Mouse (Mus musculus) midbrain, embryonic 15.5 days (tissue): Measurements from ENCODE around the gene Safb2. TPM values are rescaled to one million over a fixed set of nuclear protein-coding genes. Genes with fewer than 3 reads are reported as not detected.

Experiments used
- ATAC-seq: fragments of 200-750 bp; cut with Nextera tagmentation; replicated peaks from 2 replicates; pipeline ENCODE4 v1.8.0; 2017; ENCODE audit warnings: moderate TSS enrichment
- H3K27ac ChIP-seq: fragments of 300-500 bp; sonication (generic); 2 replicates; pipeline ENCODE4 v1.5.1; 2015; ENCODE audit warnings: mild to moderate bottlenecking, inconsistent platforms
- H3K27me3 ChIP-seq: fragments of 300-500 bp; sonication (generic); replicated peaks from 2 replicates; pipeline ENCODE4 v1.6.1; 2015; ENCODE audit warnings: inconsistent platforms
- H3K36me3 ChIP-seq: fragments of 300-500 bp; sonication (generic); replicated peaks from 2 replicates; pipeline ENCODE4 v1.6.1; 2015; ENCODE audit warnings: inconsistent platforms
- H3K4me1 ChIP-seq: fragments of 300-500 bp; sonication (generic); 2 replicates; pipeline ENCODE4 v1.6.1; 2015; ENCODE audit warnings: inconsistent platforms
- H3K4me2 ChIP-seq: fragments of 300-500 bp; sonication (generic); 2 replicates; pipeline ENCODE4 v1.6.1; 2015; ENCODE audit warnings: inconsistent platforms, mild to moderate bottlenecking, moderate library complexity
- H3K4me3 ChIP-seq: fragments of 300-500 bp; sonication (generic); 2 replicates; pipeline ENCODE4 v1.5.1; 2015; ENCODE audit warnings: mild to moderate bottlenecking, inconsistent platforms
- H3K9ac ChIP-seq: fragments of 300-500 bp; sonication (generic); 2 replicates; pipeline ENCODE4 v1.6.1; 2015; ENCODE audit warnings: mild to moderate bottlenecking, inconsistent platforms
- H3K9me3 ChIP-seq: fragments of 300-500 bp; sonication (generic); 2 replicates; pipeline ENCODE4 v1.6.1; 2016; ENCODE audit warnings: inconsistent platforms
- WGBS: fragments of 180-500 bp; shearing (Covaris S2); methylation state at CpG from one replicate; pipeline ENCODE4 v1.1.7; 2015; ENCODE audit warnings: mixed read lengths; 5-methylcytosine and 5-hydroxymethylcytosine counted together
- polyA plus RNA-seq: library from polyadenylated mRNA; unstranded; fragments of >200 nt; fragmentation: Nextera tagmentation; extraction: Ambion mirVana; gene quantifications from 2 replicates; pipeline ENCODE4 v1.2.1, GENCODE M21; 2015

Safb2 gene
- polyA plus RNA-seq, 1 experiment from 2014 or later, result 86.1 TPM

DNA sequence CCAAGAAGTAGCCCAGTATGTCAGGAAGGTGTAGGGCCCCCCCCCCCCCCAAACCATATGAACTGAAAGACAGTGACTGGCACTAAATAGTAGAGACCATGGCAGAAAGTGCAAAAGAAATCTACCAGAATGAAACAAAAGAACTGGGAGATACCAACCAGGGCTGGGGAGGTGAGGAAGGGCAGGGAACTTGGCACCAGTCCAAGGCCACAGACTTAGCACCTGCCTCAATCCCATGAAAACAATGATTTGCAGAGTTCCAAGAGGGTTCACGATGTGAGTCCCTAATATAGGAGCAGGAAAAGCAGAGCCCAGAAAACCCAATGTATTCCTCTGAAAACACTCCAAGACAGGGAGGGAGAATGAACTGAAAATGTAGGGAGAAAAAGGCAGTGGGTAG, 12.2 kb downstream of the Safb2 start:
- Histone ChIP-seq H3K27ac (no peak overlapping the region), H3K9me3 (no peaks in the 10 kb centered on the region), H3K4me1 (no peaks in the 10 kb centered on the region), H3K4me3 (no peak overlapping the region), H3K27me3 (no peaks in the 10 kb centered on the region), H3K9ac (no peak overlapping the region), H3K4me2 (no peak overlapping the region), H3K36me3 (peaks cover 68% of the 10 kb centered on the region)
- no peak for ATAC-seq
- 48% methylated on average over 1 of the region's 1 CpGs for WGBS

DNA sequence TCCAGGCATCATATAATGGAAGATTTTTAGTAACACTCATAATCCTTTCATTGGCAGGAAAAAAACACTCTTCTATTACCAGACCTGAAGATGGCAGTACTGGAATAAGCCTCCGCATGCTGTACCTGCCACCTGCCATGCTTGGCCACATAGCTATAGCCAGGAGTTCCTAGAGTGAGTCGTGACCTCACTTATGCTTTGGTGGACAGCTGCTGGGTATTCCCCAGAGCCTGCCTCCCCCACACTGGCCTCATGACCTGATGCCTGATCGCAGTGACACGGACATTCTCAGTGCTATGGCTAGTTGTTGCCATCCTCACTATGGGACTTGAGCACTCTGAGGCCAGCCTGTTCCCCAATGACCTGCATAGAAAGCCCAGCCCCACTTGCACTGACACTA, 14.1 kb downstream of the Safb2 start:
- H3K27me3 ChIP-seq, result no peaks in the 10 kb centered on the region
- H3K4me1 ChIP-seq, result no peaks in the 10 kb centered on the region
- ATAC-seq, result no peak
- H3K4me3 ChIP-seq, result no peak overlapping the region
- H3K36me3 ChIP-seq, result peaks cover 75% of the 10 kb centered on the region
- H3K4me2 ChIP-seq, result no peak overlapping the region
- no peaks in the 10 kb centered on the region for H3K9me3 ChIP-seq
- no peak overlapping the region for H3K27ac ChIP-seq
- WGBS, result 92% methylated on average over 4 of the region's 4 CpGs
- H3K9ac ChIP-seq, result no peak overlapping the region

DNA sequence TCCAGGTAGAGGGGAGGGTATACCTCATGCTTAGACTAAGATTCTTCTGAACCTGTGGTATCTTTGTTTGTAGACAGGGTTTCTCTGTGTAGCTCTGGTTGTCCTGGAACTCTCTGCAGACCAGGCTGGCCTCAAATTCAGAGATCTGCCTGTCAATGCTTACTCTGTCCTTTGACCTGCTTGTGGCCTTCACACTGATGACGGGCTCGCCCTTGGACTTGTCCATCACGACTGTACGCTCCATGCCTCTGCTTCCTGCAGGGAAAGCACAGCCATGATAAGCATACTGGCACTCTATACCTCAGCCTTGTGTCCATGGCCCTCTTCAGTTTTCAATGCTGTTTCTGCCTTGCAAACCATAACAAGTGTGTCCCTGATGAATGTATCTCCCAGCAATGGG, 17.0 kb downstream of the Safb2 start:
- no peak for ATAC-seq

DNA sequence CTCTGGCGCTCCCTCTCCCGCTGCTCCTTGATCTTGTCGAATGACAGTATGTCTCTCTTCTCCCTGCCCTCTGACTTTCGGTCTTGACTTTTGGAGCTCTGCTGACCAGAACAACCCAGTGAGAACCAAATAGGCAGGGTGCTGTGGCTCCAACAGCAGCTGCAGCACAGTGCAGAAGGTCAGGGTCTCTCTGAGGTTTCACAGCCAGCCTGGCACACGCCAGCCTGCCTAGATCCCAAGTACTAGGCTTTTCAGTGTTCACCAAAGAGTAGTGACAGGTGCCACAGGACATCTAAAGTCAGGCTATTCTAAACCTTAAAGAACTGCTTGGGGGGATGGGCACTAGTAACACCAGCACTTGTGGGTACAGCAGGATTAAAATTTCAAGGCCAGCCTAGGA, 17.5 kb downstream of the Safb2 start:
- Histone ChIP-seq H3K4me3 (no peak overlapping the region), H3K9ac (no peak overlapping the region), H3K4me2 (no peak overlapping the region), H3K9me3 (no peaks in the 10 kb centered on the region), H3K4me1 (no peaks in the 10 kb centered on the region), H3K27ac (no peak overlapping the region), H3K27me3 (no peaks in the 10 kb centered on the region), H3K36me3 (peaks cover 93% of the 10 kb centered on the region)
- ATAC-seq, result no peak
- WGBS, result 87% methylated on average over 5 of the region's 5 CpGs

More for the DNA sequence above, 17.0 kb downstream of the Safb2 start:
- Histone ChIP-seq H3K36me3 (peaks cover 91% of the 10 kb centered on the region), H3K9ac (no peak overlapping the region), H3K4me3 (no peak overlapping the region), H3K9me3 (no peaks in the 10 kb centered on the region), H3K4me1 (no peaks in the 10 kb centered on the region), H3K27me3 (no peaks in the 10 kb centered on the region), H3K4me2 (no peak overlapping the region), H3K27ac (no peak overlapping the region)
- WGBS, result 97% methylated on average over 4 of the region's 4 CpGs

DNA sequence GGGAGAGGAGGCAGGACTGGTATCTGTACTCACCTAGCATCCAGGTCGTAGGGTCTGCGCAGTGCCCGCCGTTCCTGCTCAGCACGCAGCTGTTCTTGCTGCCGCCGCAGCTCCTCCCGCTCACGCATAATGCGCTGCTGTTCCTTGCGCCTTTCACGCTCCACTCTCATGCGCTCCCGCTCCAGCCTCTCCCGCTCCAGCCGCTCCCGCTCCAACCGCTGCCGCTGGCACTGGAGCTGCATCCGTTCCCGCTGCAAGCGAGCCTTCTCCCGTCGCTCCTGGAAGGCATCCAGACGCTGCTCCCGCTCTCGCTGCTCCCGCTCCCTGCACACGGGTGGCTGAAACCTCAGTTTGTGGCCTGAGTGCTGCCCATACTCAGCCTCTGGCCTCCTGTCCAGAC, 18.1 kb downstream of the Safb2 start:
- Histone ChIP-seq H3K27ac (no peak overlapping the region), H3K27me3 (no peaks in the 10 kb centered on the region), H3K9me3 (no peaks in the 10 kb centered on the region), H3K4me2 (no peak overlapping the region), H3K36me3 (peaks cover 93% of the 10 kb centered on the region), H3K4me1 (no peaks in the 10 kb centered on the region), H3K9ac (no peak overlapping the region), H3K4me3 (no peak overlapping the region)
- ATAC-seq, result no peak
- 95% methylated on average over 29 of the region's 29 CpGs for WGBS

DNA sequence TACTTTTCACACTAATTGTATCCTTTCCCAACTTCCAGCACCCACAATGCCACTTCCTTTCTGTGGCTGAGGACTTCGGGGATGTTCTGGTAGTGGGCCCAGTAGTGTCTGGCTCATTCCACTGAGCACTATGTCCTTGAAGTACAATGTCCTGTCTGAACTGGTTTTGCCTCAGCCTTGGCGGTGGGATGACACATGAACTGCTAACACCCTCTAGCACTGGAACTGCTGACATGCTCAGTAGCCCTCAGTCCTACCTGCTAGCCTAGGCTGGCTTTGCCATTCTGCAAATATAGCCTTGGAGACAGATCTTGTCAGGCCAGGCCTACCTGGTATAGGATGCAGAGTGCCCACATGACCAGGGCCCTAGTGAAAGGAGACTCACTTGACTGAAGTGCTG, 22.5 kb downstream of the Safb2 start:
- Histone ChIP-seq H3K9ac (no peak overlapping the region), H3K9me3 (no peaks in the 10 kb centered on the region), H3K36me3 (peaks cover 57% of the 10 kb centered on the region), H3K27ac (no peak overlapping the region), H3K4me1 (no peaks in the 10 kb centered on the region), H3K4me2 (no peak overlapping the region), H3K27me3 (no peaks in the 10 kb centered on the region), H3K4me3 (no peak overlapping the region)
- no peak for ATAC-seq
- 95% methylated on average over 2 of the region's 2 CpGs for WGBS

DNA sequence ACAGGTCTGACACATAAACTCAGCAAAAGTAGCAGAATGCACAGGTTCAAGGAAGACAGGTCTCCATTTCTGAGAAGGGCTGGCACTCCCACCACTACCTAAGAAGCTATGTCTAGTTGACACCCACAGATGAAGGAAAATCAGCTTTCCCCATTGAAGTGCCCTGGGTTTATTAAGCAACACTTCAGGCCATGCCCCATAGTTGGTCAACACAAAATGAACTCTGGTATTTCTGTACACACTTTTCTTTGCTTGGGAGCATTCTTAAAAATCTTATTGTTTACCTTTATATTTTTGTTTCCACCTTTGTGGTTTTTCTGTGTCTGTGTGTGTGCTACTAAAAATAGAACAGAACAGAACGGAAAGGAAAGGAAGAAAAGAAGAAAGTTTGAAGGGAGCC, 24.3 kb downstream of the Safb2 start:
- H3K4me2 ChIP-seq, result no peak overlapping the region
- no peak overlapping the region for H3K4me3 ChIP-seq
- H3K4me1 ChIP-seq, result no peaks in the 10 kb centered on the region
- ATAC-seq, result no peak
- H3K27me3 ChIP-seq, result no peaks in the 10 kb centered on the region
- 72% methylated on average over 1 of the region's 1 CpGs for WGBS
- H3K36me3 ChIP-seq, result peaks cover 40% of the 10 kb centered on the region
- H3K27ac ChIP-seq, result no peak overlapping the region
- H3K9me3 ChIP-seq, result no peaks in the 10 kb centered on the region
- H3K9ac ChIP-seq, result no peak overlapping the region

DNA sequence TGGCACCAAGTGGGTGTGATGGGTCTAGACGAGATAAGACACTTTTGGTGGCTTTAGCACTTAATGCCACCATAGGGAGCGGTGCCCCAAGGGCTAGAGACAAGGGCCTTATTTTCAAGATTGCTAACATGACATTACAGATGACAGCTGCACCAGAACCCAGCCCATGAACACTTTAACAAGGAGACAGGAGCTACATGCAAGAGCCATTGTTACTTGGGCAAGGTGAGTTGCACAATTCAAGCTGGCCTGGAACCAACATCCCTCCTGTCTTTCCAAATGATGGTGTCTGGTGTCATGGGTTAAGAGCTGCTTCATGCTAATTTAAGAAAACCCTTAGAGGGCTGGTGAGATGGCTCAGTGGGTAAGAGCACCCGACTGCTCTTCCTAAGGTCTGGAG, 25.0 kb downstream of the Safb2 start:
- H3K36me3 ChIP-seq, result peaks cover 32% of the 10 kb centered on the region
- H3K27ac ChIP-seq, result no peak overlapping the region
- 78% methylated on average over 3 of the region's 3 CpGs for WGBS
- no peaks in the 10 kb centered on the region for H3K4me1 ChIP-seq
- no peak overlapping the region for H3K9ac ChIP-seq
- no peak overlapping the region for H3K4me3 ChIP-seq
- no peak for ATAC-seq
- no peak overlapping the region for H3K4me2 ChIP-seq
- H3K27me3 ChIP-seq, result no peaks in the 10 kb centered on the region
- H3K9me3 ChIP-seq, result no peaks in the 10 kb centered on the region

DNA sequence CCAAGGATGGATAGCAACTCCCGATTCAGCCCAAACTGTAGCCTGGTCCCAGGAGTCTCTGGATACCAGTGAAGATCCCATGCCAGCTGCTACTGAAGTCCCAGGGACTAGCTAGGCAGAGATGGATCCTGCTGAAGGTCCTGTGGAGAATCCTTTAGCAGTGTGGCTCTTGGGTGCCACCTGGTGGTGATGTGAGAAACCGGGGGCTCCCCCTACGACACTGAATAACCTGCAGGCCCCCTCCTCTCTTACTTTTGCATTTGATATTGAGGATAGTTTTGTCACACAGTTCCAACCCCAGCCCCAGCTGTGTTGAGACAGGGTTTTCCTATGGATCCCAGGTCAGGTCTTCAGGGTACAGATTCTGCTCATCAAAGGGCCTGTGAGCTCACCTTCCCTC, 25.9 kb downstream of the Safb2 start:
- H3K27me3 ChIP-seq, result no peaks in the 10 kb centered on the region
- ATAC-seq, result peak; percentile 50
- H3K4me3 ChIP-seq, result no peak overlapping the region
- WGBS, result 21% methylated on average over 3 of the region's 3 CpGs
- H3K4me1 ChIP-seq, result no peaks in the 10 kb centered on the region
- H3K9ac ChIP-seq, result no peak overlapping the region
- no peaks in the 10 kb centered on the region for H3K9me3 ChIP-seq
- H3K27ac ChIP-seq, result no peak overlapping the region
- peaks cover 23% of the 10 kb centered on the region for H3K36me3 ChIP-seq
- H3K4me2 ChIP-seq, result no peak overlapping the region

DNA sequence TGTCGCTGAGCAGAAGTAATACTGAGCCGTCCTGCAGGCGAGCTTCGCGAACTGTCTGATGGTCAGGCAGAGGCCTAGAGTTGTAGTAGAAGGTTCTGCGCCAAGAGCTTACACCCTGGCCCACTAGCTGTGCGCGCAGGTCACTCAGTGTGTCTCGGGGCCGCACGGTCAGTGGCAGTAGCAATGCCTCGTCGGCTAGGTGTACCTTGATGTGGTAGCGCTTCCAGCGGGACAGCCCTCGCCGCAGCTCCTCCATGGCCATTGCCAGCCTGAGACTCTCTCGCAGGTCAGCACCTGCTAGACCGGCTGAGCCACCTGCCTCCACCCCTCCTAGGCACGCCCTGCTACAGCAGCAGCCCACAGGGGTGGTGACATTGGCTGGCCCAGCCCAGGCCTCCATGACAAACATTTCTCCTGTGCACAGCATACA, 30.2 kb downstream of the Safb2 start, which contains the start of gene Gm20219:
Gene Gm20219, minus strand, starts transcription at position 266 of the 430 bp plus-strand sequence.
- Histone ChIP-seq H3K9ac (no peak within 1 kb of the TSS), H3K27ac (peak within 1 kb of the TSS; percentile 81; the same call in 1 of the 2 replicates), H3K4me2 (no peak within 1 kb of the TSS), H3K27me3 (no peaks in the 10 kb centered on the region), H3K4me1 (peaks cover 20% of the 10 kb centered on the region), H3K9me3 (no peaks in the 10 kb centered on the region), H3K36me3 (no peaks in the 10 kb centered on the region), H3K4me3 (no peak within 1 kb of the TSS)
- 82% methylated on average over 20 of the region's 20 CpGs for WGBS
- no peak for ATAC-seq

DNA sequence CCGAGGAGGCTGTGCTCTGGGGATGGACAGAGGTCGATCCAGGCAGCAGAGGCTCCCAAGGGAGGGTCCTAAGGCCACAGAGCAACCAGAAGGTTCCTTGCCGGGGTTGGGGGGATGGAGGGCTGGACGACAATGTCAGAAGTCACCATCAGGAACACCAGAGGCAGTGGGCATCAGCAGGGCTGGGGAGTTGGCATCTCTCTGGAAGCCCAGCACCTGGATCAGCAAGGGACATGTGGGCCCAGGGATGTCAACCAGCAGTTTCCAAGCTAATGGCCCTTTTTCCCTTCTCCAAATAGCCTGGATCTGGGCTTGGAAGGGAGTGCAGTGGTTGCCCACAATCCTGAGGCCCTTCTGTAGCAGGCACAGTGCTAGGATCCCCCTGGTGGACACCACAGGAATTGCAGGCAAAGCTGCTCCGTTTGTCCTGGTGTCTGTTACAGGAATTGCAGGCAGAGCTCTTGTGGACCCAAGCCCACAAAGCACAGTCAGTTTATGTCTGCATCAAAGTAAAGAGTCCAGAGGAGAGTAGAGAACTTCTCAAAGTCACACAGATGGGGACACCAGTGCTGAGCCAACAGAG, 31.5 kb downstream of the Safb2 start:
- H3K9ac ChIP-seq, result no peak overlapping the region
- WGBS, result 54% methylated on average over 5 of the region's 5 CpGs
- ATAC-seq, result peak; percentile 7

DNA sequence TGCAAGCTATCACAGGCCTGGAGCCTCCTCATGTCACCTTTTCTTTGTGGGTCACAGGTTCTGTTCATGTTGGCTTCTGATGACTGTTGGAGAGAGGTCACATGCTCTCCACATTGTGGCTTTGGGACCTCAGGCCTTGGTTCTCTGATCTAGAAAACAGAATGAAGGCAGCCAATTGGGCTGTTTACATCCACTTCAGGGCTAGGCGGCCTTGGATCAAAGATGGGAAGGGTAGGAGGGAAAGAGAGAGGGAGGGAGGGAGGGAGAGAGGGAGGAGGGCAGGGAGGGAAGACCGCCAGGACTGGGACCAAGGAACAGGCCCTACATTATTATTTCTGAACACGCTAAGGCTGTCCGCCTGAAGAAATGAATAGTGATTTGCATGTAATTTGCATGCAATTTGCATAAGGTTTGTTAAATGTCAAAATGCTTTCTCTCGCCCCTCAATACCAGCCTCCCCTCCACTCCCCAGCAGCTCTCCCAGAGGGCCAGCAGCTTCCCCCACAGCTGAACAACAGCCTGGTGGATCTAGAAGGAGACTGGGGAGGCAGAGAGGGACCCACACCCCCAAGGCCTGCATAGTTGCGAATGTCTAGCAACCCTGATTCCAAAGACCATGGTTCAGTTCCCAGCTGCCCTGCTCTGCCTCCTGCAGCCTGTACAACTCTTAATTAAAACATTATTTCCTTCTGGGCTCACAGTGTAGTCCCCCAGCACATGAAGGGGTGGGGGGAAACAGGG, 32.4 kb downstream of the Safb2 start:
- H3K36me3 ChIP-seq, result no peaks in the 10 kb centered on the region
- H3K27me3 ChIP-seq, result no peaks in the 10 kb centered on the region
- peak overlapping the region; percentile 81 for H3K27ac ChIP-seq
- ATAC-seq, result peak; percentile 82
- no peak overlapping the region for H3K9ac ChIP-seq
- peaks cover 32% of the 10 kb centered on the region for H3K4me1 ChIP-seq
- H3K4me2 ChIP-seq, result no peak overlapping the region
- no peaks in the 10 kb centered on the region for H3K9me3 ChIP-seq
- 18% methylated on average over 6 of the region's 6 CpGs for WGBS
- H3K4me3 ChIP-seq, result no peak overlapping the region

More for the DNA sequence above, 31.5 kb downstream of the Safb2 start:
- Histone ChIP-seq H3K9me3 (no peaks in the 10 kb centered on the region), H3K4me3 (no peak overlapping the region), H3K4me1 (peaks cover 26% of the 10 kb centered on the region), H3K27me3 (no peaks in the 10 kb centered on the region), H3K27ac (peak overlapping the region; percentile 81), H3K36me3 (no peaks in the 10 kb centered on the region), H3K4me2 (no peak overlapping the region)
